Mouse (Mus musculus) erythroid progenitor cell, adult 5-6 weeks (primary cell): Measurements from ENCODE around the gene Bod1l. TPM values are rescaled to one million over a fixed set of nuclear protein-coding genes. Genes with fewer than 3 reads are reported as not detected.

Experiments used
- ATAC-seq: replicated peaks from 2 replicates; pipeline ENCODE4 v1.8.0; 2016; ENCODE audit warnings: moderate number of reproducible peaks, mild to moderate bottlenecking, moderate TSS enrichment, inconsistent platforms; ENCODE audit not compliant: poor library complexity, low FRiP score, severe bottlenecking
- total RNA-seq, 2 experiments: library from RNA; stranded (forward) in 1 of 2; stranded (reverse) in 1 of 2; fragments of 150-400 nt in 1 of 2; fragments of 186-747, 209-891 nt in 1 of 2; gene quantifications; 2 replicates each; pipeline versions ENCODE4 v1.2.3 to v1.2.4; 2015 to 2017; ENCODE audit warnings: low replicate concordance in 2 of 2

Gene Bod1l
- total RNA-seq, 2 experiments from 2014 or later, result 23.5 to 88.4 TPM

DNA sequence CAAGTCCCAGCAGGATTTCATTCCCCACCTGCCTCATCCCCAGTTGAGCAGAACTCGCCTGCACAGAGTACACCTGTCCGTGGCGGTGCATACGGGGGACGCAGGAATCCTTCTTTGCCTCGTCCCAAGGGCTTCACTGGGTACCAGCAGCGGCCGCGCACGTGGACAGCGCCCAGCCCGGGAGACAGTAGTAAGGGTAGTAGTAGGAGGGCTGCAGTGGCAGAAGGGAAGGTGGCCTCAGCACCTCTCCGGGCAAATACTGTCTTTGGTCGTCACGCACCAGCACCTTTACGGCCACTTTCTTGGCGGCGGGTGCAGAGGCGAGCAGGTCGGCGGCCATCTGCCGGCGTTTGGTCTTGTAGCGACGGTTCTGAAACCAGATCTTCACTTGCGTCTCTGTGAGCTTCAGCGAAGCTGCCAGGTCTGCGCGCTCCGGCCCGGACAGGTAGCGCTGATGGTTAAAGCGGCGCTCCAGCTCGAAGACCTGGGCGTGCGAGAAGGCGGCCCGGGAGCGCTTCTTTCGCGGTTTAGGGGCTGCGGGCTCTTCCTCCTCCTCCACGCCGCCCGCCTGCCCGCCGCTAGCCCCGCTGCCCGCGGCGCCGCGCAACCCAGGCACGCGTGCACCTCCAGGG is 82.5 kb downstream of the Bod1l start:
- no peak for ATAC-seq

DNA sequence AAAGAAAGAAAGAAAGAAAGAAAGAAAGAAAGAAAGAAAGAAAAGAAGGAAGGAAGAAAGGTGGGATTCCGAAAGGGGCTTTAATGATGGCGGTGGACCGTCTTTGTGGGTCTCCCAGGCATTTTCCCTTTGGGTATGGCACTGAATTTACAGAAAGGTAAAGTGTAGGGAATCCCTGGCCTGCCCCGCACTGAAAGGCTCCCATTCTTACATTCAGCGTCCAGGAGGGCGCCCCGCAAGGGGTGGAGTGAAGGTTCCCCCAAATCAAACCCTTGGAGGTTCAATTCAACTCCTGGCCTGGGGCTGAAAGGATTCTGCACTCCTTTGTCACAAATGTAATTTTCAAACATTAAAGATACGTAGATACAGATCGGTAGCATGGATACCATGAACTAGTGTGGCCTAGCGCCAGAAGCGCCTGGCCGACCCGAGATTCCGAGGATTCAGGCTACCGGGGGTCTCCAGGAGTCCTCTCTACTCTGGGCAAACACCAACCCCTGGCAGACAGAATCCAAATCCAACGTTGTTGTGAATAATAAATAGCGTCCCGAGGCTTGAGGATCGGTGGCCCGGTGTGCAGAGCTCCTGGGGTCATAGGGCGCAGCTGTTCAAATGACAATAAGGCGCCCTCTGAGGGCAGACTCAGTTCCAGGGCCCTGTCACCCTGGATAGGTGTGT is 83.1 kb downstream of the Bod1l start:
- no peak for ATAC-seq

DNA sequence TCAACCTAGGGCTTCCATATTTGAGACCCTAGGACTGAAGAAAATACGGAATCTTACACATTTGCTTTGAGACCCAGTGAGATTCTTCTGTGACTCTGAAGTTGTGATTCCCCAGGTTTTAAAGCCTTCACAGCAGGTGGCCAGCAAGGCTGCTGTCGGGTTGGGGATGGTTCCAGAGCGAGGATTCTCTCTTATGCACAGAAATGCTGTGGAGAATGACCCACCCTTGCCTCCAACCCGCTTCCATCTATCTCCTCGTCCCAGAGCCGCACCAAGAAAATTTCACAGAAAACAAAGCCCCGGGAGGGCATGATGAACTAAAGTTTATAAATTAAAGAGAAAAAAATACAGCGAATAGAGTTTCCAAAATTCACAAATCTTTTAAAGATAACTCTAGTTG is 84.0 kb downstream of the Bod1l start:
- no peak for ATAC-seq

DNA sequence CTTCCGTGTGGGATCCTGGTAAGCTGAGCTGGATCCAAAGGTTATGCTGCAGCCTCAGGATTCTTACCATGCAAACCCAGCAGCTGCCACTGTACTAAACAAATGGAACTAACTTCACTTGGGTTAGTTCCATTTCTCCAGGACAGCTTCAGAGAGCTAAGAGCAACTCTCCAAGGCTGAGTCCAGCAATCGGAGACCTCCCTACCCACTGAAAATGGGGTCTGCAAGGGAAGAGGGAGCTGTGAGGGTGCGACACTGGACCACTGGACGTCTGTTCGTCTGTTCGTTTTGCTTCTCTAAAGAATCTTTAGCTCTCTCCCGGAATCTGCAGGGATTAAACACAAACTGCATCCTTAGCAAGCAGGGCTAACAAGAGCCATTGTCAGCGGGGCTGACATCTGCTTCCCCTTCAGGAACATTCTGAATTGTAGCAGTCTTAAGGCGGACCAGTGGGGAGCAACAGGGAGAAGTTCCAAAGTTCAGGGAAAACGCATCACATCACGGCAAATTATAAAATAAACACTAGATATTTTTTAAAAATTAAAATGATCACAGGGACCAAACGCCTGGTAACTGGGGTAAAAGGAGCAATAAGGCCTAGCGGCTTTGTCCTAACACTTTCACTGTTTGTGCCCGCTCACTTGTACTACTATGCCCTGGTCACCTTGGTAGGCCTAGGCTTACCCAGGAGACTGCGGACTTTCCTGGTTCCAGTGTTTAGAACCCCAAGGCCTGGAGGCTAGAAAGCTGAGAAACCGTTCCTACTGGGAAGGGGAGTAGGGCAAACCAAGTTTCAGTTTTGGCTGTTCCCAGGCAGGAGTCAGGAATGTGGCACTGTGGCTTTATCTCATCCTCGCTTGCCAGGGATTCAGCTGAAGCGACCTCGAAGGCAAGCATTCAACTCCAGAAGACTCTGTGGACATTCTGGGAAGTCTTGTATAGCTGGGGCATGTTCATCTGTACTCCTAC is 85.2 kb downstream of the Bod1l start:
- no peak for ATAC-seq

DNA sequence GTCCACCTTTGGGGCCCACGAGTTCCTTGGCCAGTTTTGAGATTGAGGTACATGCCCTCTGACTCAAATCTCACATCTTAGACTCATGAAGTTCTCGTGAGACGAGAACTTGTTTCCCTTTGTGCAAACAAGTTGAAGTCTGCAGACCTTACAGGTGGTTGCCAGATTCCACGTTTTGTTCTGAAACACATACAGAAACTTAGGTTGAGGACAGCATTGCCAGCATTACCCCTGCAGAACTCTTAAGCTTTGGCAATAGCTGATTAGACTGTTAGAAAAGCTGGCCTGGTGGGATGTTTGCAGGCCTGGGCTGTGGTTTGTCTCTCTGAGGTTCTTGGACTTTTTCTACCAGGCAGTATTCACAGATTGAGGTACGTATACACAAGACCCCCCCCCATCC is 86.8 kb downstream of the Bod1l start:
- ATAC-seq, result no peak

DNA sequence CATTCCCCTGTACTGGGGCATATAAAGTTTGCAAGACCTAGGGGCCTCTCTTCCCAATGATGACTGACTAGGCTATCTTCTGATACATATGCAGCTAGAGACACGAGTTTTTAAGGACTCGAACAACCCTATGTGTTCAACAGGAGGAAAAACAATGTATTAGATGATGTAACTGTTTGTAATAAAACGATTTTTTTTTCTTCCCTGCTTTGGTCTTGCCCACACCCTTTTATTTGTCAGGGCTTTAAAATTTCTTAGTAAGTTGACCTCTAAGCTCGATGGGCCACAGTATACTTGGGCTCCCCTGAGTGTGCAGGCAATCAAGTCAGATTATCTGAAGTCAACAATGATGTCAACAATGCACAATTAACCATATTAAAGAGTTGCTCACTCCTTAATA is 87.7 kb downstream of the Bod1l start:
- ATAC-seq, result no peak

DNA sequence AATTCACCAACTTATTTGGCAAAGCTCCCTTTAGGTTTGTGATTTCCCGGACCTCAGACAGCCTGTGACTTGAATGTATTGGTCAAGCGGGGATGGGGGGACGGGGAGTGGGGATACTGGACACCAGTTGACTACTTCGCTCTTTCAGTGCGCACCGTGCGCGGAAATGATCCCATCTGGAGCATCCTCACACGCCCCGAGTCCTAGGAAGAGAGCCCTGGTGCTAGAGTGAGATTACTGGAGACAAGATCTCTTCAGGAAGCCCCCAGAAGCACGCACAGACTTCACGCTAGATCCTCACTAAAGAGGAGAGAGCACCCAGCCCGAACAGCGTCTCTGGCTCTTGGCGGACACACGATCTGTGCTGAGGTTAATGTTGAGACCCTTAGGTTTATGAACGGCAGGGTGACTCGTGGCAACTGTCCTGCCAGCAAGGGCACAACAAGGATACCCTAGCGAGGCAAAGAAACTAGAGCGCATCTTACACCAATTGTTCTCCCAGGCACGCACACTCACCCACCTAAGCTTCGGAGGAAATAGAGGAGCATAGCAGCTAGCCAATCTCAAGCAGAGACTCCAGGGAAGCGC is 88.6 kb downstream of the Bod1l start:
- no peak for ATAC-seq

DNA sequence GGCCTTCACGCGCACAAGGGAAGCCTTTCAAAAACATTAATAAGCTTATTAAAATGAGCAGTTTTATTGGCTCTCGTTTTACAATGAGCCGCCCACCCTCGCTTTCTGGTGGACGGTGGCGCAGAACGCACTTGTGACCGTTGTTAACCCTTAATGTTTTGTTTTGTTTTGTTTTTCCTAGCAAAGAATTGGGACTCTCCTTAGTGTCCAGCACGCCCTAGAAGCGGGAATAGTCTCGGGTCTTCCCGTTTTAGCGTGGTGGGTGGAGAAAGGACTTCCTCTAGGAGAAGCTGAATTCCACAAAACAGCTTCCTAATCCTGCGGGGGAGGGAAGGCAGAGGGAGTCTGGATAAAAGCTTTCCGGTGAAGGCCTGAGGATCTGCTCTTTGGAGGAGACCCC is 89.3 kb downstream of the Bod1l start:
- no peak for ATAC-seq

DNA sequence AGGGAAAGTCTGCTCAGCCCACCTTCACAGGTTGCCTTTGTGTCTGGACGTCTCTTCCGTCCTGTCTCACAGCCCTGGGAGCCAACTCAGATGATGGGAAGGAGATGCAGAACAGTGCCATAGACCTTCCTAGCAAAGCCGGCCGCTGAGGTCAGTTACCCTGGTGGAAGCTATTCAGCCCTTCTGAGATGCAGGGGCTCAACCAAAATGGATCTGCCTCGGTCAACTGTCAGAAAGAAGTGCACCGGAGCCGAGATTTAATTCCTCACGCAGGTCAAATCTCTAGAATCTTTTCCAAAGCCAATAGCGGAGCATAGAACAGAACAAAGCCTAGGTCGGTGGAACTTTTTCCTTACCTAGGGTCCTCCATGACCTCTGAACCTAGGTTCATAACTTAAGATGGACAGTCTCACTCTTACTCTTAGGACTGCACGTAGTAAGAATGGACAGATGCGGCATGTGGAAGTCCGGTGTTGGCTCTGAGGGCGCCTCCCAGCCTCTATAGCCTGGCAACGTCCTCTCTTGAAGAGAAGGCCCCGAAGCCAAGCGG is 89.8 kb downstream of the Bod1l start:
- ATAC-seq, result no peak

DNA sequence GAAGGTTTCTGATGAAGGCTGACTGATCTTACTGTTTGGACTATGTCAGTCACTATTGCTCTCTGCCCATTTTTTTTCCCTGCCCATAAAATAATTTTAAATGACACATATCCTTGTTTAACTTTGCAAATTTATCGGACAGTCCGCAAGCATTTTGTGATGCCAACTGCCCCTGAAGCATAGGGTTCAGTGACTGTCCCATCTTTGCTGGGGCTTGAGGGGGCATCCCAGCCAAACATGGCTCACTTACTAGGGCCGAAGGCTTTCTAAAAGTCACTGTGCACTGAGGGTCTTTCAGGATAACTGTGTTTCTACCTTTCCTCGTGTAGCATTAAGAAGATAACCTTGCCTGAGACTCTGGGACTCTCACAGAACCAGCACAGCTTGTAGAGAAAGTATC is 91.4 kb downstream of the Bod1l start:
- ATAC-seq, result no peak

DNA sequence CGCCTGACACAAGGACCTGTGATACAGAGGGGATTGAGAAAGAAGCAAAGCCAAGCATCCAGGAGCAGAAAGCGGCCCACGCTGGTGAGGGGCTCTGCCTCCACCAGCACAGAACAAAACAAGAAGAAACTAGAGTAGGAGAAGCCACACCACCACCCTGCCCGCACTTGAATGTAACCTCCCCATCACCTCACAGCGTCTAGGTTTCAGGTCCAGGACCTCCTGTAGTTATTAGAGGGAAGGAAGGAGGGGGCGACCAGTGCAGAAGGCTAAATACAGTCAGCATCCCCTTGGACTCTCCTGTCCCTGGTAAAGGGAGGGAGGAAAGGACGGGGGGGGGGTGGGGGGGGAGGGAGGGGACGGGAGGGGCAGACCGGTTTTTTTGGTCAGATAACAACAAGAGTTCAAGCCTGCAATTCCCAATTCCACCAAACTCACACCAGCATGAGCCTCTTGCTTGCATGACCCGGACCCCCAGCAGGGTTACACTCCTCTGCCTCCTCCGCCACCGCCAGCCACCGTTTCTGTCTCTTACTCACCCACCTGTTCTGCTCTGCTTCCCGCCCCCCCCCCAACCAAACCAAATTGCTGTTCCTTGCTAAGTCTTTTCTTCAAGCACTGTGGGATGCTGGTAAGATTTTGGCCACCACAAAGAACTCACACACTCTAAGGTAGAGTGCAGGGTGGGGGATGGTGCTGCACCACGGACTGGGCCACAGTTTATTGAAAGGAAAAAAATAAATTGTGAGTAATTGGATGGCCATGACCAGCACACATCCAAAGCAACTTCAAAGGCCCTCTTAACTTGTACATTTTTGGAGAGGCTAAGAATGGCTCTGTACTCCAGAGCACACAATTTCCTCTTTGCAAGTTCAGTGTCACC is 99.0 kb downstream of the Bod1l start:
- no peak for ATAC-seq

DNA sequence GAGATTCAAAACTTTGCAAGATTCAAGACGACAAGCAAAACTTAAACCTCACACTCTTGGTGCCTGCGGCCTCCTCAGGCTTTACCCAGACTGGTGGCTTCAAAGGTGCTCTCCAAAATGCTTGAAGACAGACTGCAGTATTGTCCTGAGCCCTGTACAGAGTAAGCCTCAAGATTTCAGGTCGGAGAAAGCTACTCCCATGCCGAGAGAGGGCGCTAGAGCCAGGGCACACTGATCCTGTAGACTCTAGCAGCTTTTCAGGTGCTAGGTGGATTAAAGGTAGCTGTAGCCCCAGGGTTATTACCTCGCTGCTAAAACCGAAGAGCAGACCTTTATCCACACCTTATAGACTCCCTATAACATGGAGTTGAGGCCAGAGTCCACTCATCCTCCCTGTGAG is 99.9 kb downstream of the Bod1l start:
- ATAC-seq, result no peak

DNA sequence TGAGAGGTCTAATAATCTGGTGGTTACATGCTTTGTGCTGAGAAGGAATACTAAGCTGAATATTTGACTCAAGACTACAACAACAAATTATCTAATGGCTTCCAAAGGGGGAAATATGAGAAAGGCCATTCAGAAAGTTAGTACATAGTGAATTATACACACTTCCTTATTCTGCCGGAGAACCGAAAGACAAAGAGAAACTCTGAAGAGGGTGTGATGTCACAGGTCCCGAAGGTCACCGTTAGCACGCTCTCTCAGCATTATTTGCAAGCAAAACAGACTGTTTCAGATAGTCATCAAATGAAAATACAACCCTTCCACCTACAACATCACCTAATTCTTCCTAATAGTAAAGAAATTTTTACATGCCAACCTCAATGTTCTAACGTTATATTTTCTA is 105.3 kb downstream of the Bod1l start:
- no peak for ATAC-seq

Other genes with a start within 250 kb of the Bod1l start
- 15.1 and 18.7 TPM in 2 replicates for gene Rab28, start 136.2 kb downstream of the Bod1l start, total RNA-seq (2015; ENCODE audit: low replicate concordance)
- gene Rab28, start 136.2 kb downstream of the Bod1l start, total RNA-seq (2017; ENCODE audit: low replicate concordance), result 22.8 and 26.1 TPM in 2 replicates
- not detected in 2 replicates for gene Nkx3-2, start 79.8 kb downstream of the Bod1l start, total RNA-seq (2015; ENCODE audit: low replicate concordance)
- not detected in 2 replicates for gene Nkx3-2, start 79.8 kb downstream of the Bod1l start, total RNA-seq (2017; ENCODE audit: low replicate concordance)
- not detected in 2 replicates for gene Gm16223, start 223.6 kb upstream of the Bod1l start, total RNA-seq (2015; ENCODE audit: low replicate concordance)
- gene Gm16223, start 223.6 kb upstream of the Bod1l start, total RNA-seq (2017; ENCODE audit: low replicate concordance), result not detected in 2 replicates